Mouse (Mus musculus): Measurements from ENCODE around the gene Apbb1. TPM values are rescaled to one million over a fixed set of nuclear protein-coding genes. Genes with fewer than 3 reads are reported as not detected.

The Apbb1 gene
- polyA plus RNA-seq, 1 experiment from 2014 or later = 35.2 TPM

DNA sequence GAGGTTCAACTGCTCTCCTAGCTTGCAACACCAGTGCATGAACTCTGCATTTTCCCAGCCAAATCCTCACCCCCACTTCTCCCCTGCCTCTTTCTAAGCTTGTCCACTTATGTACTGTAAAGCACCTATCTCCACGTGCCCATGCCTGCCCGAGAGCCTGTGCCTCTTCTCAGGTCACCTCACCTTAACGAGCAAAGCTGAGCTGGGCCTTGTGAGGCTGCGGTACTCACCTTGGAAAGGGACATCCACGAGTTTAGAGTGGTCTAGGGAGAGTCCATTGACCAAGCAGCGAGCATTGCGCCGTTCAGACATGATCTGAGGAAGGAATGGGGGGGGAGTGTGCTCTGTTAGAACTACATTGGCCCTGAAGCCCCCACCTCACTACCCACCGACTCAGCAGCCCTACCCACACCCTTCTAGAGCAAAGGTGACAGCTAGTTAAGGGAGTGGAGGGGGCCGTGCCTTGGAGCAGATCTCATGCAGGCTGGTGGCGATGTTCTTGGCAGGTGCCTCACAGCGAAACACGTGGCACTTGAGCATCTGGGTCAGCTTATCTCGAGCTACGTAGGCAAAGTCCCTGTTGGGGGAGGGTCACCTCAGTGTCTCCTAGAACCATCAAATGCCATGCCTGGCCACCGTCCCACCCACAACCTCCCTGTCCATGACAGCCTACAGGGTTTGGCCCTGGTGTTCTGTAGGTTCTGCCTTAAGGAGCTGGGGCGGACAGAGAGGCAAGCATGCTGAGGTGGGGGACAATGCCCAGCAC is 16.2 kb downstream of the Apbb1 start:
- no peaks in the 10 kb centered on the region for H3K9me3 ChIP-seq (ENCODE audit: control insufficient read depth, low read length)
- H3K4me3 ChIP-seq (ENCODE audit: low read length) = no peak overlapping the region
- peaks cover 6% of the 10 kb centered on the region; the same call in 1 of the 2 replicates for H3K4me1 ChIP-seq (ENCODE audit: control insufficient read depth, insufficient read depth, low read length)
- no peak overlapping the region for H3K27ac ChIP-seq (ENCODE audit: low read length)
- peaks cover 4% of the 10 kb centered on the region; the same call in 1 of the 2 replicates for H3K36me3 ChIP-seq (ENCODE audit: control insufficient read depth, insufficient read depth, low read length)
- 88% methylated on average over 17 of the region's 17 CpGs for WGBS
- H3K9ac ChIP-seq (ENCODE audit: low read depth, low read length) = no peak overlapping the region
- H3K27me3 ChIP-seq (replicated peaks; ENCODE audit: control insufficient read depth, insufficient read depth, low read length) = no peaks in the 10 kb centered on the region
- no peak for ATAC-seq
- no peak overlapping the region for H3K4me2 ChIP-seq (ENCODE audit: low read depth, low read length)

DNA sequence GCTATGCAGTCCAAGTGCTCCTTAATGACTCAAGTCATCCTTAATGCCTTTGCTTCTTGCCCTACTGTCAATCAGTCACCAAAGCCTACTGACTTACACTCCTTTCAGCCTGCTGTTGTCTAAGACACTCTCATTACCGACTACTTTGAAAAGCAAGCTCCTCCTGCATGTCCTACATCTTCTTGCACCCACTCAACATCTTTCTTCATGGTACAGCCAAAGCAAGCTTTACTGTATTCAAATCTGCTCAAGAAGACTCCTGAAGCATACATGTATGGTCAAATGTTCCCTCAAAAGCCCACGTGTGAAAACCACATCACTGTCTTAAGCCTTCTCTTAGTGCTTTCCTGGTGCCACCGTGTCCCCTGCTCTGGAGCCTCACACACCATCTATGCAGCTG is 18.1 kb downstream of the Apbb1 start:
- no peak overlapping the region for H3K27ac ChIP-seq (ENCODE audit: low read length)
- peaks cover 4% of the 10 kb centered on the region; the same call in 1 of the 2 replicates for H3K36me3 ChIP-seq (ENCODE audit: control insufficient read depth, insufficient read depth, low read length)
- no peaks in the 10 kb centered on the region for H3K4me1 ChIP-seq (ENCODE audit: control insufficient read depth, insufficient read depth, low read length)
- H3K4me2 ChIP-seq (ENCODE audit: low read depth, low read length) = no peak overlapping the region
- H3K9me3 ChIP-seq (ENCODE audit: control insufficient read depth, low read length) = no peaks in the 10 kb centered on the region
- WGBS = 82% methylated on average over 3 of the region's 3 CpGs
- ATAC-seq = no peak
- H3K27me3 ChIP-seq (replicated peaks; ENCODE audit: control insufficient read depth, insufficient read depth, low read length) = no peaks in the 10 kb centered on the region
- H3K9ac ChIP-seq (ENCODE audit: low read depth, low read length) = no peak overlapping the region
- H3K4me3 ChIP-seq (ENCODE audit: low read length) = no peak overlapping the region

DNA sequence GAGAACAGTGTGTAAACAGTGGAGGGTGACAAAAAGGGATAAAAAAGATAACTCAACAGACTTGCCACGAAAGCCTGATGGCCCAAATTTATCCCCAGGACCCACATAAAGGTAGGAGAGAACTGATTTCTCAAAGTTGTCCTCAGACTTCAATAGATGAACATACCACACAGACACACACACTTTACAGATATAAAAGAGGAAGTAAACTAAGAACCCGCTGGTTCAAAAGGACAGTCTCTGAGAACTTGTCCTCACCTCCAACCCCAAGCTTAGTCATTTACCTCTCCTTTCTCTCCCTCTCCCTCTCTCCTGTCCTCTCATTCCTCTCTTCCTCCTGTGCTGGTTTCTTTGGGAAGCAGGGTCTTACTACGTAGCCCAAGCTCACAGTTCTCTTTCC is 19.1 kb downstream of the Apbb1 start:
- Histone ChIP-seq H3K4me2 (ENCODE audit: low read depth, low read length) (no peak overlapping the region), H3K27ac (ENCODE audit: low read length) (no peak overlapping the region), H3K9ac (ENCODE audit: low read depth, low read length) (no peak overlapping the region), H3K4me1 (ENCODE audit: control insufficient read depth, insufficient read depth, low read length) (no peaks in the 10 kb centered on the region), H3K4me3 (ENCODE audit: low read length) (no peak overlapping the region), H3K27me3 (replicated peaks; ENCODE audit: control insufficient read depth, insufficient read depth, low read length) (no peaks in the 10 kb centered on the region), H3K9me3 (ENCODE audit: control insufficient read depth, low read length) (no peaks in the 10 kb centered on the region), H3K36me3 (ENCODE audit: control insufficient read depth, insufficient read depth, low read length) (peaks cover 6% of the 10 kb centered on the region; the same call in 1 of the 2 replicates)
- ATAC-seq = no peak
- WGBS = 89% methylated on average over 3 of the region's 3 CpGs

DNA sequence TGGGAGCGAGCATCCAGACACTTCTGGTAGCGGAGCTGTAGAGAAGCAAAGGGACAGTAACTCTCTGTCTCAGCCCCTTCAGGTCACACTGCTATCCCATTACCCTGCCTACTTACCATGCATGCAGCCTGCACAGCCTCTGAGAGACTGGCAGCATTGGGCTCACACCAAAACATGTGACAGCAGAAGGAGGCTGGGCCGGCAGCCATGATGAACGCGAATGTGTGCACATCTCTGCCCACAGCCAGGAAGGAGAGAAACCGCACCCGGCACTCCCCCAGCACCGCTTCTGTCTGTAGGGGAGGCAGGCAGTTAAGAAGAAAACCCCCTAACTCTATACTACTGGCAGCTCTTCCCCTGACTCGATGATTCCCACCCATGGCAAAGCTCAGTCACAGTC is 22.4 kb downstream of the Apbb1 start:
- Histone ChIP-seq H3K27me3 (replicated peaks; ENCODE audit: control insufficient read depth, insufficient read depth, low read length) (no peaks in the 10 kb centered on the region), H3K9ac (ENCODE audit: low read depth, low read length) (no peak overlapping the region), H3K36me3 (ENCODE audit: control insufficient read depth, insufficient read depth, low read length) (peaks cover 3% of the 10 kb centered on the region; the same call in 1 of the 2 replicates)

DNA sequence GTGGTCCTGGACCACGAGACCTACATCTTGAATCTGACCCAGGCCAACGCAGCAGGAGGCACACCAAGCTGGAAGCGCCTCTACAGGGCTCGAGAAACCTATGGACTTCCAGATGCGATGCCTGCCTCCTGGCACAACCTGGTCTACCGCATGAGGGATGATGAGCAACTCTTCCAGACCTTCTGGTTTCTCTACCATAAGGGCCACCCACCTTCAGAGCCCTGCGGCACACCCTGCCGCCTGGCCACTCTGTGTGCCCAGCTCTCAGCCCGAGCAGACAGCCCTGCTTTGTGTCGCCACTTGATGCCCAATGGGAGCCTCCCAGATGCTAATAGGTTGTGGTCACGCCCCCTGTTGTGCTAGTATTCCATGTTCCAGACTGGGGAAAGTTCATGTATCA is 23.8 kb downstream of the Apbb1 start:
- Histone ChIP-seq H3K9me3 (ENCODE audit: control insufficient read depth, low read length) (no peaks in the 10 kb centered on the region), H3K4me1 (ENCODE audit: control insufficient read depth, insufficient read depth, low read length) (peaks cover 9% of the 10 kb centered on the region), H3K4me3 (ENCODE audit: low read length) (no peak overlapping the region), H3K27ac (ENCODE audit: low read length) (no peak overlapping the region), H3K9ac (ENCODE audit: low read depth, low read length) (no peak overlapping the region), H3K36me3 (ENCODE audit: control insufficient read depth, insufficient read depth, low read length) (peaks cover 3% of the 10 kb centered on the region; the same call in 1 of the 2 replicates), H3K4me2 (ENCODE audit: low read depth, low read length) (no peak overlapping the region), H3K27me3 (replicated peaks; ENCODE audit: control insufficient read depth, insufficient read depth, low read length) (no peaks in the 10 kb centered on the region)
- ATAC-seq = no peak
- WGBS = 87% methylated on average over 11 of the region's 11 CpGs

More for the DNA sequence above, 22.4 kb downstream of the Apbb1 start:
- no peak overlapping the region for H3K27ac ChIP-seq (ENCODE audit: low read length)
- peaks cover 9% of the 10 kb centered on the region for H3K4me1 ChIP-seq (ENCODE audit: control insufficient read depth, insufficient read depth, low read length)
- H3K9me3 ChIP-seq (ENCODE audit: control insufficient read depth, low read length) = no peaks in the 10 kb centered on the region
- H3K4me3 ChIP-seq (ENCODE audit: low read length) = no peak overlapping the region
- WGBS = 89% methylated on average over 9 of the region's 9 CpGs
- no peak overlapping the region for H3K4me2 ChIP-seq (ENCODE audit: low read depth, low read length)
- ATAC-seq = no peak

DNA sequence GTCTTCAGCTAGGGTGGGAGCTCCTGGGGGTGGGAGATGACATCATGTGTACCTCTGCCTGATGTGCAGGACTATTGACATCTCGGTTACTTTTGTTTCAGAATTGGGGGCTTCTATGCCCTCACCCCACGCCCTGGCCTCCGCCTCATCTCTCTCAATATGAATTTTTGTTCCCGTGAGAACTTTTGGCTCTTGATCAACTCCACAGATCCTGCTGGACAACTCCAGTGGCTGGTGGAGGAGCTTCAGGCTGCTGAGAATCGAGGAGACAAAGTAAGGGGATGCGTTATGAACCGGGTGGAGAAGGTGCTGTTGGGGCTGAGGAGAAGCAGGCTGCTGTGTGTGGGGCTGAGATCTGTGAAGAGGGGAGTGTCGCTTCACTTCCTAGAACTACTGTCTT is 25.0 kb downstream of the Apbb1 start:
- WGBS = 83% methylated on average over 8 of the region's 8 CpGs
- Histone ChIP-seq H3K4me3 (ENCODE audit: low read length) (no peak overlapping the region), H3K4me1 (ENCODE audit: control insufficient read depth, insufficient read depth, low read length) (peaks cover 9% of the 10 kb centered on the region), H3K36me3 (ENCODE audit: control insufficient read depth, insufficient read depth, low read length) (peaks cover 3% of the 10 kb centered on the region; the same call in 1 of the 2 replicates), H3K9ac (ENCODE audit: low read depth, low read length) (no peak overlapping the region), H3K4me2 (ENCODE audit: low read depth, low read length) (no peak overlapping the region), H3K27ac (ENCODE audit: low read length) (no peak overlapping the region), H3K9me3 (ENCODE audit: control insufficient read depth, low read length) (no peaks in the 10 kb centered on the region), H3K27me3 (replicated peaks; ENCODE audit: control insufficient read depth, insufficient read depth, low read length) (no peaks in the 10 kb centered on the region)
- ATAC-seq = no peak

DNA sequence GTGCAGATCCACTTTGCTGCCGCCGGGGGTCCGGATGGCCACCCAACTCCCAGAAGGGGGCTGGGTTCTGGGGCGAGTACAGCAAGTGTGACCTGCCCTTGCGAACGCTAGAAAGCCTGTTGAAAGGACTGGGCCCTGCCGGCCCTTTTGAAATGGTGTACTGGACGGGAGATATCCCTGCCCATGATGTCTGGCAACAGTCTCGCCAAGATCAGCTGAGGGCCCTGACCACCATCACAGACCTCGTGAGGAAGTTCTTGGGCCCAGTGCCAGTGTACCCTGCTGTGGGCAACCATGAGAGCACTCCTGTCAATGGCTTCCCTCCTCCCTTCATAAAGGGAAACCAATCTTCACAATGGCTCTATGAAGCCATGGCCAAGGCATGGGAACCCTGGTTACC is 25.9 kb downstream of the Apbb1 start:
- H3K9me3 ChIP-seq (ENCODE audit: control insufficient read depth, low read length) = no peaks in the 10 kb centered on the region
- ATAC-seq = no peak
- no peak overlapping the region for H3K9ac ChIP-seq (ENCODE audit: low read depth, low read length)
- 87% methylated on average over 10 of the region's 10 CpGs for WGBS
- no peaks in the 10 kb centered on the region for H3K27me3 ChIP-seq (replicated peaks; ENCODE audit: control insufficient read depth, insufficient read depth, low read length)
- no peak overlapping the region for H3K4me2 ChIP-seq (ENCODE audit: low read depth, low read length)
- no peak overlapping the region for H3K27ac ChIP-seq (ENCODE audit: low read length)
- no peak overlapping the region for H3K4me3 ChIP-seq (ENCODE audit: low read length)
- peaks cover 9% of the 10 kb centered on the region for H3K4me1 ChIP-seq (ENCODE audit: control insufficient read depth, insufficient read depth, low read length)
- H3K36me3 ChIP-seq (ENCODE audit: control insufficient read depth, insufficient read depth, low read length) = peaks cover 3% of the 10 kb centered on the region; the same call in 1 of the 2 replicates

DNA sequence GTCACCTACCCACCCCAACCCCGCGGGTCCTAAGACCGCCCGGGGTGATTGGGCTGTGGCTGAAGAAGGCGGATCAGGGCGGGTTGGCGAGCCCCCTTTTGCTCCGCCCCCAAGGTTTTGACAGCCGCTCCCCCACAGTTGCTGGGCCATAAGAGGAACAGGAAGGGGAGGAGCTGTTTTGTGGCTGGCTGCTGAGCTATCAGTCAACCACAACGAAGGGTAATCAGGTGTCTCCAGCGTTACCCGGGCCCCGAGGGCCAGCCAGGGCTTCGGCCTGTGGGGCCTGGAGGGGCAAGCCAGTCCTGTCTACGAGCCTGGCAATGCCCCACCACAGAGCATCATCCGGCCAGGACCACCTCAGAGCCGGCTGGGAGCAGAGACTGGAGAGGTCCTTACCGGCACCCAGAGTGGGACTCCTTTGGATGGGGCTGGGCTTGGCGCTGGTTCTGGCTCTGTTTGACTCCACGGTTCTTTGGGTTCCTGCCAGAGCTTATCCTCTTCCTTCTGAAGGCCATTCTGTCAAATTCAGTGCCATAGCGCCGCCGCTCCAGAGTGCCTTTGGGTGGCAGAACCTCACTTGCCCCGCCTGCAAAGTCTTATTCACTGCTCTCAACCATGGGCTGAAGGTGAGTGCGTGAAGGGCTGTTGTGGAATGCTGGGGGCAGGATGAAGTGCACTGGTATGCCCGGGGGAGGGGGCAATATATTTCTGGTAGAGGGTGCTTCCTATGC is 27.1 kb downstream of the Apbb1 start, which contains the start of gene Smpd1:
Gene Smpd1 (plus strand): TSS at position 149 of the 731 bp plus-strand sequence.
- Histone ChIP-seq H3K4me2 (ENCODE audit: low read depth, low read length) (peak within 1 kb of the TSS; percentile 68), H3K27me3 (replicated peaks; ENCODE audit: control insufficient read depth, insufficient read depth, low read length) (no peaks in the 10 kb centered on the region), H3K4me3 (ENCODE audit: low read length) (peak within 1 kb of the TSS; percentile 69), H3K4me1 (ENCODE audit: control insufficient read depth, insufficient read depth, low read length) (peaks cover 9% of the 10 kb centered on the region), H3K36me3 (ENCODE audit: control insufficient read depth, insufficient read depth, low read length) (peaks cover 3% of the 10 kb centered on the region; the same call in 1 of the 2 replicates), H3K9me3 (ENCODE audit: control insufficient read depth, low read length) (no peaks in the 10 kb centered on the region), H3K9ac (ENCODE audit: low read depth, low read length) (peak within 1 kb of the TSS; percentile 76), H3K27ac (ENCODE audit: low read length) (no peak within 1 kb of the TSS)
- ATAC-seq = peak; percentile 97
- WGBS = 4% methylated on average over 26 of the region's 26 CpGs

DNA sequence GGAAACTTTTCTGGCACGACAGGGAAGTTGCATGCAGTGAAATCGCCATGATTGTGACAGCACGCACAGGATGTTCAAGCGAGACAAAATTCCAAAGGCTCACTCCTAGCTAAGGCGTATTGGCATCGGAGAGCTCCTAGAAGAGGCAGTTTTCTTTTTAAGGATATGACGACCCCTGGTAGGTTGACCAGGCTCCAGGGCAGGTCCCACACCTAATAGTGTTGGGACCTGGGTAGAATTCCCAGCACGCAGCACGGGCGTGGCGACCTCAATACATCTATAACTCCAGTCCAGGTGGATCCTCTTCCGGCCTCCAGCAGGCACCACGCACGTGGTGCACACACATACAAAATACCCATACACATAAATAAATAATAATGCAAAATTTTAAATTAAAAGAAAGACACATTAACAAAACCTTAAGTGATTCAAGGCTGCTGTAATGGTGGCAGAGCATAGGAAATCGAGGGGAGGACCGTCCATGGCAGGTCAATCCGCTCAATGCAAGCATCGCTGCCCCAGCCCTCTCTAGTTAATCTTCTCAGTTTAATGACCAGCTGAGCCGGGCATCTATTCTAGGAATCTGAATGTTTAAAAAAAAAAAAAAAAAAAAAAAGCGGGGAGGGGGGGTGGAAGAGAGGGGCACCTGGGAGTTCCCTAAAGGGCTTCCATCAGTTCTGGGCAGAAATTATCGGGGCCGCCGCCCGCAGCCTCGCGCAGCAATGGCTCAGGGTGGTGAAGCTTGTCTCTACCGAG is 27.8 kb downstream of the Apbb1 start:
- WGBS = 31% methylated on average over 26 of the region's 27 CpGs
- Histone ChIP-seq H3K4me1 (ENCODE audit: control insufficient read depth, insufficient read depth, low read length) (peaks cover 9% of the 10 kb centered on the region), H3K36me3 (ENCODE audit: control insufficient read depth, insufficient read depth, low read length) (peaks cover 3% of the 10 kb centered on the region; the same call in 1 of the 2 replicates), H3K4me2 (ENCODE audit: low read depth, low read length) (peak overlapping the region; percentile 68), H3K4me3 (ENCODE audit: low read length) (peak overlapping the region; percentile 69), H3K27me3 (replicated peaks; ENCODE audit: control insufficient read depth, insufficient read depth, low read length) (no peaks in the 10 kb centered on the region), H3K27ac (ENCODE audit: low read length) (no peak overlapping the region), H3K9me3 (ENCODE audit: control insufficient read depth, low read length) (no peaks in the 10 kb centered on the region), H3K9ac (ENCODE audit: low read depth, low read length) (peak overlapping the region; percentile 76)
- ATAC-seq = peak; percentile 27; the same call in 1 of the 2 replicates

Data from intestine, embryonic 16.5 days (tissue).